Mouse (Mus musculus) heart, adult 9 months (tissue): Measurements from ENCODE around the gene Rap1gap2.
"Not testable (repeated sequence)": the region's sequence is repeated elsewhere in the genome, so short reads cannot be mapped to it uniquely, and the experiment has no call there.

Source experiments
- DNase-seq, 2 experiments: peaks; one replicate each; pipeline ENCODE4 v3.0.0; 2022; ENCODE audit warnings: low spot score in 2 of 2

Rap1gap2 gene

DNA sequence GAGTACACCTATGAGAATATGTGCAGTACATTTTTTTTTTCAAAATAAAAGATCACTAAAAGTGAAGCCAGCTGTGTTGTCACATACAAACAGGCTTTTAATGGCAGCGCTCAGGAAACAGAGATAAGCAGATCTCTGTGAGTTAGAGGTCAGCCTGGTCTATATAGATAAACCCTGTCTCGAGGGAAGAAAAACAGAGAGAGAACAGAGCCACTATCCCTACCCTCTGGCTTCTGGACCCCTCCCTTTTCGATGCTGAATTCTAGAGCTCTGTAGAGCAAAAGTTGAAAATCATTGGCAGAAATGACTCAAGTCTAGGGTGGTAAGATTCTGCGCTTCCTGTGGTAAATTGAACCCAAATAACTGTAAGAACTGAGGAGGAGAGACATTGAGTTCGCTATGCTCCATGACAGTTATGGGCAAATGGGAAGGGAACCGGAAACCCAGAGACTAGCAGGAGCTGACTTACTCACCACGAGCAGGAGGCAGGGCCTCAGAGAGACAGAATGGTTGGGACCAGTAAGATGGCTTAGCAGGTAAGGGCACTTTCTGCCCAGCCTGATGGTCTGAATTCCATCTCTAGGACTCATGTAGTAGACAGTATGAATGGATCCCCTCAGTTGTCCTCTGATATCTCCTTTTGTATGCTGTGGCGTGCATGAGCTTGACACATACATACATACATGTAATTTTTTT is 11.4 kb upstream of the Rap1gap2 start:
- no peak for DNase-seq

DNA sequence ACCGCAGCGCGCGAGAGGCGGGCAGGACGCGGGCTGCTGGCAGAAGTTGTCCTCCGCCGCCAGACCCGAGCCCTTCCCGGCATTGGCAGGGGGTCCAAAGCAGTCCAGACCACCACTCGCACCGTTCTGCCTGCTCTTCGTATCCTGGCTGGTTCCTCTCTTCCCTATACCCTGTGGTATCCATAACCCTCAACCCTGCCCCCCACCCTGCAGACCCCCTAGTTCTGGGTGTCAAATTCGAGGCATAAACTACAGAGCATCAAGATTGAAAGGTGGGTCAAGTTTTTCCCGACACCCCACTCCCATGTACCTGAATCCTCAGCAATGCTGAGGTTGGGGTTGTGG is 9.2 kb upstream of the Rap1gap2 start:
- no peak for DNase-seq

DNA sequence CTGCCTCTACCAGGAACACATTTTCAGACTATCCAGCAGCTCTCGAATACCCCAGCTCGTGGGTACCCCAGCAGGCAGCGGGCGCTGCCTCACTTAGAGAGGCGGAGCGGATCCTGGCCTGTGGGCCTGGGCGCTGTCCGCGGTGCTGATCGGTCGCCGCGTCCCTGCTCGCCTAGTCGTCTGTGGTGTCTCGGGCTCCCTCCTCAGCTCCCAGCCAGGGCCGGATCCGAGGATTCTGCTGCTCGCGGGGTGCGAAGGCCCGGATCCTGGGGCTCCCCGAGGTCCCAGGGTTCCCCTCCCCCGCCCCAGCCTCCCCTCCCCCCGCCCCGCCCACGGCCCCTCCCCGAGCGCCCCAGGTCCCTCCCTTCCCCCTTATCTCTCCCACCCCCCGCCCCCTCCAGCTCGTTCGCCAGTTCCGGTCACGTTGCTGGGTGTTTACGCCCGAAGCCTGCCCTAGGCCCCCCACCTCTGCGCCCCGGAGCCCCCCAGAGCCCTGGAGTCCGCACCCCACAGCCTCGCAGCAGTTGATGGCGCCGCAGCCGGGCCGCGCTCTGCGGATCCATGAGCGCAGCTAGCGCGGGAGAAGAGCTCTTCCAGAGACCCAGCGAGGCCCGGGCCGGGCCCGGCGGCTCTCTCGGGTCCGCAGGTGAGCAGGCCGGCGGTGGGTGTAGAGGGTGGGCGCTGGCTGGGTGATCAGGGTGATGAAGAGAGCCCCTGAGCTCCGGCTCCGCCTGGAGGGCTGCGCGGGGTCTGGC is 8.7 kb upstream of the Rap1gap2 start, which contains the start of gene Ccdc92b:
TSS of gene Ccdc92b (plus strand) at position 405 of the 755 bp plus-strand sequence.
- DNase-seq: peak; percentile 20 to 31

DNA sequence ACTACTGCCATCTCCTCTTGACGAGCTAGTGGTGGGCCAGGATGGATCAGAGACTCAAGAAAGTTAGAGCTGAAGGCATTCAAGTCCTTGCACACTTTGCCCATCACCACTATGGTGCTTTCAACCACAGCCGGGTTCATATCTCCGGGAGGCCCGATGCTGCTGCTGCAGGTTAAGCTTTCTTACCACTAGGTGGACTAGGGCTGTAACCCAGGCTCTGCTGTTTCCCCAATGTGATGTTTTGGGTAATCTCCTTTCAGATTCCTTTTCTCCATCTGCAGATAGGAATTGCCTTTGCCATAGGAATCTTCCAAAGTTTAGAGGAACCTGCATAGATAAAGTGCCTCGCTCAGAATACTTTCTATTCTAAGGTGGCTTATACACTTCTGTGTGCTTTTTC is 4.9 kb upstream of the Rap1gap2 start:
- no peak for DNase-seq

- DNase-seq: no peak
These were observed 2.7 kb upstream of the Rap1gap2 start for GRCm38 (mm10) chr11:74613428-74613827.

GRCm38 (mm10) chr11:74611437-74611836 is 722 bp upstream of the Rap1gap2 start:
- DNase-seq: no peak

DNA sequence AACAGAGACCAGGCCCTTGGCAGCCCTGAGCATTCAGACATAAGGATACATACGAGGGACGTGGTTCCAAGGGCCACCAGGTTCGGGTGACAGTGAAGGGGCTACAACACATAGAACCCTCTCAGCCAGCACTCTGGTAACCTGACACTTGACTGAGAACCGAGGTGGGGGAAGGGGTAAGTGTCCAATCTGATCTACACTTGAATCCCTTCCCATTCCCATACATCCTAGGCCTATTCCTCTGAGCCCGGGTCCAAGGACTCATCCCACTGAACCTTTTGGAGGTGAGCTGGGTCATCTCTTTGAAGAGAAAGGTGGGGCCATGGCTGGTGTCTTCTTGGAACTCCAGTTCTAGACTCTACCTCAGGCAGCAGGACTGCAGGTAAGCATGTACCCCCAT is 647 bp downstream of the Rap1gap2 start:
- no peak for DNase-seq

DNA sequence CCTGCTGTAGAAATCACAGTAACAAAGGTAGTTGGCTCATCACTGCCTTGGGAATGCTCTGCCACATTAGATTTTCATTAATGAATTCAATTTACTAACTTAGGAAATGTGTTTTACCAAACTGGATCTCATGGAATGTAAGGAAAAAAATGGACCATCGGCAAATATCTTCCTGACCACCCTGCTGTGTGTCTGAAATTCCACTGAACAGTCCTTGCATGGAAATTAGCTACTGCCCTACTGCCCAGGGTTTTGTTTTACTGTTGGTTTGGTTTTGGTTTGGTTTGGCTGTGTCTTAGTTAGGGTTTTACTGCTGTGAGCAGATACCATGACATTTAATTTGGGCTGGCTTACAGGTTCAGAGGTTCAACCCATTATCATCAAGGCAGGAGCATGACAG is 8.4 kb downstream of the Rap1gap2 start:
- no peak for DNase-seq

GRCm38 (mm10) chr11:74597990-74598337 is 12.8 kb downstream of the Rap1gap2 start:
- no peak for DNase-seq

DNA sequence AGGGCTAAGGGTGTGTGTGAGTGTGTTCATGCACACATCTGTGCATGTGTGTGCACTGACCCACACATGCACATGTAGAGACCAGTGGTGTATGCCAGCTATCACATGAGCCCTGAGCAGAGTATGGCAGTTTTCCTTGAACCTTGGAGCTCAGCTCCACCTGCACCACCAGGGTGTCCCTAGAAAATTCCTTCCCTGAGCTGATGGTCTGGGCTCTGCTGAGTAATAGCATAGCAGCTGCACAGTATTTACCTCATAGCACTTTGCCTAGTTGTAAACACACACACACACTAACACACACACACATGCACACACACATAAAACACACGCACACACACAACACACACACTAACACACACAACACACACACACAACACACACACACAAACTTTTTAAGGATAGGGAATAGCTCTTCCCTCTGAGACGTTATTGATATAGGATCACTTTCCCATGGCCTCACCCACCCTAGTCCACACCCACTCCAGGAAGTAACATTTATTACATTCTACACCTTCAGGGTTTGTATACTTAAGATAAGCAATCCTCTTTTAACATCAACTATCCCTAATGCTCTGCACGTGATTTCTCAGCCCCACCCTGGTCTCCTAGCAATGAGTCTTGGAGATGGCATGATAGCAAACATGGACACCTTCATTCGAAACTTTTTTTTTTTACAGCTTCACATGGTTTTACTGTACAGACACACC is 13.3 kb downstream of the Rap1gap2 start:
- DNase-seq: no peak

GRCm38 (mm10) chr11:74592246-74592645 is 18.5 kb downstream of the Rap1gap2 start:
- peak in 1 of 2 experiments; percentile 18 for DNase-seq

GRCm38 (mm10) chr11:74590691-74591090 is 20.0 kb downstream of the Rap1gap2 start:
- DNase-seq: no peak

GRCm38 (mm10) chr11:74590239-74590596 is 20.5 kb downstream of the Rap1gap2 start:
- no peak for DNase-seq

GRCm38 (mm10) chr11:74589401-74590238 is 21.1 kb downstream of the Rap1gap2 start:
- no peak for DNase-seq

- no peak for DNase-seq
These were observed 24.3 kb downstream of the Rap1gap2 start for GRCm38 (mm10) chr11:74586401-74586800.

- DNase-seq: no peak
These were observed 25.6 kb downstream of the Rap1gap2 start for GRCm38 (mm10) chr11:74584946-74585723.

DNA sequence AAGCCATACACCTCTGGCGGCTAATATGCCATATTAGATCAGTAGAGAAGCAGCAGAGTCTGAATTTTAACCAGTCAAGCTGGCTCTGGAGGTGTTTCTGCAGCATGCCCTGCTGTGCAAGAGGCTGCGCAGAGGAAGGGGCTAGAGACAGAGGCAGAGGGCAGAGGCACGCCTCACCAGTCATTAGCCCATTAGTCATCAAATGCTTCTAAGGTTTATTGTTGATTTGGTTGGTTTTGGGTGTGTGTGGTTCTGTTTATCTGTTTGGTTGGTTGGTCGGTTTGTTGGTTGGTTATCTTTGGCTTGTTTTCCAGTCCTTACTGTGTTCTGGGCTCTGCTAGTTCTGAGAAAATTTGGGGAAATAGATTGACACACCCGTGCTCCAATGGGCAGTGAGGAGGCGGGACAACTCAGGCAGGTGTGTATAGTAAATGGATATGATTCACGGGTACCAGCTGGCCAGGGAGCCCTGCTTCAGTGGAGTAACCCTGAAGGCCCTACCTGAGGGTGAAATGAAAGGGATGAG is 26.8 kb downstream of the Rap1gap2 start:
- no peak for DNase-seq

DNA sequence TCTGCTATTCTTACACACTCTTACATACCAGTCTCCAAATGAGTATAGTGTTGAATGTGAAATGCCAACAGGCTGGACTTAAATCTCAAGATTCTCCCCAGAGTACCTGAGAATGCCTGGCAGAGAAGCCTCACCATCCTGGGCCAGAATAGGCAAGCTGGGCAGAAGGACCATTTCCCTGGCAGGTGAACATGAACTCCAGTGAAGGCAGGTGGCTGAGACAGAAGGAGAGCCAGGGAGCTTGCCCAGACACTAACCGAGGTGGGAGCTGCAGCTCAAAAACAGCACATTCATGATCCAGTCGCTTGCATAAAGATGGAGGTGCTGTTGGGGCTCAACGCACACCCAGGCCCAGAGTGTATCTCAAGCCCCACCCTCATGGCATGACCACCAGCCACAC is 28.3 kb downstream of the Rap1gap2 start:
- no peak for DNase-seq

- not testable (repeated sequence) for DNase-seq
These were observed 29.4 kb downstream of the Rap1gap2 start for GRCm38 (mm10) chr11:74581333-74581732.

DNA sequence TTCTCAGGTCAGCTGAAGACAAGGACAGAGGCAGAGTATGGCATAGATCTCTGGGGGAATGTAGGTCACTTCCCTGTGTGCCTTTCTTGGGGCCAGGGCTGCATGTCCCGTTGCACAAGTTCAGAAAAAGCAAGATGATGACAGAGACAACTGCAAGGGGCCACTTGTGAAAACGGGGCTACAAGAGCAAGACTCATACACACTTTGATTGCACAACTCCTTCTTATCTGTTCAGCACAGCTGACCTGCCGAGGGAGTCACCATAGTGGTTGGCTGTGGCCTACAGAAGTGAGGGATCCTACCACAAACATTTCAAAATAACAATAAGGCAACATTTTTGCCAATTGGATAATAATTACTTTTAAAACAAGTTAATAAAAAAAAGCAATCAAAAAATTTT is 33.6 kb downstream of the Rap1gap2 start:
- DNase-seq: no peak

DNA sequence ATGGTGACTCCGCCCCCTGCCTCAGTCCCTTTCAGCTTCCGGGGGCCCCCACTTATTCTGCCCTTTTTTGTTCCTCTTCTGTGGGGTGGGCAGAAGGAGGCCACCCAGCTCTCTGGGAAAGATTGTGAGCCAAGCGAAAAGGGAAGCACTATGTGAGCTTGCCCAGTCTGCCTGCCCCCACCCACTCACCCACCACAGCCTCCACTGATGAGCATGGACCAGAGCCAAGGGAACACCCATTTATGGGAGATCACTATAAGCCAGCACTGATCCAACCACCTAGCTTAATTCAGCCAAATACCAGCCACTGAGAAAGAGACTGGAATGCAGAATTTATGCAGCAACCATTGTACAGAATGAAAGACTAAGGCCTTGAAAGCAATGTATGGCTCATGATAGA is 34.8 kb downstream of the Rap1gap2 start:
- peak; percentile 7 to 28 for DNase-seq
